Mouse (Mus musculus) lung, embryonic 16.5 days (tissue): ENCODE measurements around the gene Cenpn. TPM values are rescaled to one million over a fixed set of nuclear protein-coding genes. Genes with fewer than 3 reads are reported as not detected.

ENCODE experiments used
- ATAC-seq: fragments of 200-750 bp; cut with Nextera tagmentation; 2 replicates; pipeline ENCODE4 v1.8.0; 2017; ENCODE audit warnings: low read depth, mild to moderate bottlenecking, moderate library complexity
- H3K27ac ChIP-seq: fragments of 300-500 bp; sonication (generic); 2 replicates; pipeline ENCODE4 v1.5.1; 2014; ENCODE audit warnings: mild to moderate bottlenecking, control low read depth, low read length
- H3K27me3 ChIP-seq: fragments of 300-500 bp; sonication (generic); 2 replicates; pipeline ENCODE4 v1.6.1; 2014; ENCODE audit warnings: low read depth, low read length, mixed read lengths; ENCODE audit not compliant: control insufficient read depth, insufficient read depth
- H3K36me3 ChIP-seq: fragments of 300-500 bp; sonication (generic); 2 replicates; pipeline ENCODE4 v1.6.1; 2014; ENCODE audit warnings: low read length; ENCODE audit not compliant: control insufficient read depth, insufficient read depth
- H3K4me1 ChIP-seq: fragments of 300-500 bp; sonication (generic); replicated peaks from 2 replicates; pipeline ENCODE4 v1.6.1; 2014; ENCODE audit warnings: low read length, mixed read lengths; ENCODE audit not compliant: control insufficient read depth, insufficient read depth
- H3K4me2 ChIP-seq: fragments of 300-500 bp; sonication (generic); 2 replicates; pipeline ENCODE4 v1.6.1; 2014; ENCODE audit warnings: low read depth, low read length, control low read depth
- H3K4me3 ChIP-seq: fragments of 300-500 bp; sonication (generic); 2 replicates; pipeline ENCODE4 v1.5.1; 2014; ENCODE audit warnings: mild to moderate bottlenecking, low read length, control low read depth
- H3K9ac ChIP-seq: fragments of 300-500 bp; sonication (generic); 2 replicates; pipeline ENCODE4 v1.6.1; 2014; ENCODE audit warnings: low read length, control low read depth
- H3K9me3 ChIP-seq: fragments of 300-500 bp; sonication (generic); 2 replicates; pipeline ENCODE4 v1.6.1; 2016; ENCODE audit warnings: low read length; ENCODE audit not compliant: control insufficient read depth
- WGBS: fragments of 180-500 bp; shearing (Covaris S2); extraction: QIAGEN DNeasy Blood & Tissue Kit; methylation state at CpG from one replicate; pipeline ENCODE4 v1.1.7; 2014; 5-methylcytosine and 5-hydroxymethylcytosine counted together
- polyA plus RNA-seq: library from polyadenylated mRNA; unstranded; fragments of >200 nt; fragmentation: Nextera tagmentation; extraction: Ambion mirVana; gene quantifications from 2 replicates; pipeline ENCODE4 v1.2.1, GENCODE M21; 2015

Cenpn gene
- polyA plus RNA-seq, 1 experiment from 2014 or later = 44.8 TPM

- no peak overlapping the region for H3K27ac ChIP-seq
- H3K27me3 ChIP-seq = no peaks in the 10 kb centered on the region
- H3K9me3 ChIP-seq = no peaks in the 10 kb centered on the region
- H3K4me3 ChIP-seq = no peak overlapping the region
- ATAC-seq = no peak
- whole genome bisulfite sequencing = 80% methylated on average over 9 of the region's 9 CpGs
- peaks cover 31% of the 10 kb centered on the region for H3K4me1 ChIP-seq
- H3K4me2 ChIP-seq = no peak overlapping the region
- no peak overlapping the region; the same call in 1 of the 2 replicates for H3K9ac ChIP-seq
- no peaks in the 10 kb centered on the region for H3K36me3 ChIP-seq
These were observed 23.8 kb downstream of the Cenpn start for GRCm38 (mm10) chr8:116945169-116945910.

DNA sequence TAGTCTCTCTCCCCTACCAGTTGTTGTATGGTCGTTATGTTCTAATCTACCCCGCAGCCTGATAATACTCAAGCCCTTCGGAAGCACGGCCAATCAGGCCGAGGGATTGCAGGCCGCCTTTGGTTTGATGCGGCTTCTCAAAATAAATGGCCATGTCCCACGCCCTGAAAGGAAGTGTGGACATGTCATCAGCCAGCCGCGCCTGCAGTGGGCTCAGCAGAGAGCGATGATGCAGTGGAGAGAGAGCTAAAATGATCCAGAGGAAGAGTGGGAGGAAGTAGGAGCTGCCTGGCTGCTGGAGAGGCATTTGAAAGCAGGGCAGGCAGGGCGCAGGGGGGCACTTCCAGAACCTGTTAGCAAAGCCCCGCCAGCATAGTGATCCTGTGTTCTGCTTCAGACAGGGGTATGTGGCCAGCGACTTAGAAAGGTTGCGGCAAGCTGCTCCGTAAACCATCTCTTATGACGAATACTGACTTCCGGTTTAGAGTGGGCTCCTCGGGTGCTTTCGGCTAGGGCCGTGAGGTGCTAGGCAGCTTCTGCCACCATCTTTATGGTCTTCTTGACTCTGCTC, 24.8 kb downstream of the Cenpn start:
- no peak overlapping the region for H3K9ac ChIP-seq
- H3K4me1 ChIP-seq = peaks cover 36% of the 10 kb centered on the region
- H3K4me2 ChIP-seq = peak overlapping the region; percentile 35
- H3K36me3 ChIP-seq = no peaks in the 10 kb centered on the region
- no peaks in the 10 kb centered on the region for H3K9me3 ChIP-seq
- H3K27ac ChIP-seq = peak overlapping the region; percentile 33; the same call in 1 of the 2 replicates
- ATAC-seq = no peak
- peak overlapping the region; percentile 0; the same call in 1 of the 2 replicates for H3K4me3 ChIP-seq
- H3K27me3 ChIP-seq = no peaks in the 10 kb centered on the region
- WGBS = 56% methylated on average over 21 of the region's 21 CpGs

DNA sequence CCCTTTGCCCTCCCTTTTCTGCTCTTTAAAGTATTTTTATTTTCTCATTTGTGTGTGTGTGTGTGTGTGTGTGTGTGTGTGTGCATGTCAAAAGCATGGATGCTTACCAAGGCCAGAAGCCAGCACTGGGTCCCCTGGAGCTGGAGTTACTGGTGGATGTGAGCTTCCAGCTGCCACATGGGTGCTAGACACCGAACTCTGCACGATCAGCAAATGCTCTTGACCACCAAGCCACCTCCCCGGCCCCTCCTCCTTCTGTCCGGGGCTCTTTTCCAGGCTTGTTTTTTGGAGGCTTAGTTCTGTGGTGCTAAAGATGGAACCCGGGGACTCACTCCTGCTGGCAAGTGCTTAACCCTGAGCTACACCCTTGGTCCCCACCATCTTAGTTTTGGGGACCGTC, 25.3 kb downstream of the Cenpn start:
- Histone ChIP-seq H3K9ac (no peak overlapping the region), H3K27ac (peak overlapping the region; percentile 33; the same call in 1 of the 2 replicates), H3K9me3 (no peaks in the 10 kb centered on the region), H3K27me3 (no peaks in the 10 kb centered on the region), H3K4me2 (peak overlapping the region; percentile 35), H3K36me3 (no peaks in the 10 kb centered on the region), H3K4me3 (0 out of 2 replicates have a peak overlapping the region, but pooled peaks have one; percentile 0), H3K4me1 (peaks cover 38% of the 10 kb centered on the region)
- no peak for ATAC-seq
- 70% methylated on average over 6 of the region's 6 CpGs for WGBS

DNA sequence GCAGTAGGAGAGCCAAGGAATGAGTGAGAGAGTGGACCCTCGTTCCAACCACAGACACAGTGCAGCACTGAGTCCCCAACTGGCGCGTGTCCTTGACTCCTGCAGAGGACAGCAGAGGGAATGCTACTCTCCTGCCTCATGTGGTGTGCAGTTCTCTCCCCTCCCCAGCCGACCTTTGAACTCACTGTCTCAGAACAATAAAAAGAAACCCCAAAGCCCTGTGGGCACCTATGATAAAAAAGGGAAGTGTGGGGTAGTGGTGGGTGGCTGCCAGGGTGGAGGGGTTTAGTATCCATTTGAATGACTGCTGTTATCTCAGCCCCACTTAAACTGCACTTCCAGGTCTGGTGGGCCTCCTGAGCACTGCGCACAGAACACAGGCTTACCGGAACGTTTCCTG, 26.1 kb downstream of the Cenpn start:
- H3K4me2 ChIP-seq = no peak overlapping the region
- H3K36me3 ChIP-seq = no peaks in the 10 kb centered on the region
- no peaks in the 10 kb centered on the region for H3K27me3 ChIP-seq
- H3K9me3 ChIP-seq = no peaks in the 10 kb centered on the region
- peak overlapping the region; percentile 36 for H3K27ac ChIP-seq
- H3K9ac ChIP-seq = no peak overlapping the region
- H3K4me1 ChIP-seq = peaks cover 42% of the 10 kb centered on the region
- H3K4me3 ChIP-seq = no peak overlapping the region
- 72% methylated on average over 7 of the region's 7 CpGs for WGBS
- ATAC-seq = no peak

DNA sequence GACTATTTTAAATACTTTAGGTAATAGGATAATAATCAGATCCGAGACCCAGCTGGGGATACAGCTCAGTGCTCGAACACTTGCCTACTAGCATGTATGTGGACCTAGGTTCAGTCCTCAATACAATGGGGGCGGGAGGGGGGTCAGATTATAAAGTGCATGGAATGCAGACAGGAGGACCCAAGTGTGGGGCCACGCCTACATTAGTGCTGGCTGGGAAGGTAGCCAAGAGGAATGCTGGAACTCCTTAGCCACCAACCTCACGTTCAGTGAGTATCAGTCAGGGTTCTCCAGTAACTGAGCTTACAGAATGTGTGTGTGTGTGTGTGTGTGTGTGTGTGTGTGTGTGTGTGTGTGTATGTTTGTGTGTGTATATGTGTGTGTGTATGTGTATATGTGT, 29.8 kb downstream of the Cenpn start:
- Histone ChIP-seq H3K4me2 (no peak overlapping the region), H3K4me3 (no peak overlapping the region), H3K27me3 (no peaks in the 10 kb centered on the region), H3K4me1 (peaks cover 20% of the 10 kb centered on the region), H3K27ac (peak overlapping the region; percentile 90), H3K36me3 (peaks cover 23% of the 10 kb centered on the region), H3K9ac (no peak overlapping the region), H3K9me3 (no peaks in the 10 kb centered on the region)
- 35% methylated on average over 5 of the region's 5 CpGs for WGBS
- peak; percentile 90 for ATAC-seq

DNA sequence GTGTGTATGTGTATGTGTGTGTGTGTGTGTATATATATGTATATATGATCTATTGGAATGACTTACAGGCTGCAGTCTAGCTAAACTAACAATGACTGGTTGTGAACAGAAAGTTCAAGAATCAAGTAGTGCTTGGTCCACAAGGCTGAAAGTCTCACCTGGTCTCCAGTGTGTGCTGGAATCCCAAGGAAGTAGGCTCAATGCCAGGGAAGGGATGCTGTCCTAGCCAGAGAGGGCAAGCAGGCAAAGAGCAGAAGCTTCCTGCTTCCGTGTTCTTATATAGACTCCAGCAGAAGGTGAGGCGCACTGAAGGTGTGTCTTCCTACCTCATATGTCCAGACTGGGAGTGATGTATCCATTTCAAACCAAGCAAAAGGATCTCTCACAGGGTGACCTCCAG, 30.2 kb downstream of the Cenpn start:
- 75% methylated on average over 2 of the region's 2 CpGs for WGBS
- Histone ChIP-seq H3K9me3 (no peaks in the 10 kb centered on the region), H3K9ac (no peak overlapping the region), H3K27me3 (no peaks in the 10 kb centered on the region), H3K4me3 (no peak overlapping the region), H3K4me2 (no peak overlapping the region), H3K4me1 (peaks cover 16% of the 10 kb centered on the region), H3K36me3 (peaks cover 26% of the 10 kb centered on the region), H3K27ac (peak overlapping the region; percentile 90)
- peak; percentile 75 for ATAC-seq

DNA sequence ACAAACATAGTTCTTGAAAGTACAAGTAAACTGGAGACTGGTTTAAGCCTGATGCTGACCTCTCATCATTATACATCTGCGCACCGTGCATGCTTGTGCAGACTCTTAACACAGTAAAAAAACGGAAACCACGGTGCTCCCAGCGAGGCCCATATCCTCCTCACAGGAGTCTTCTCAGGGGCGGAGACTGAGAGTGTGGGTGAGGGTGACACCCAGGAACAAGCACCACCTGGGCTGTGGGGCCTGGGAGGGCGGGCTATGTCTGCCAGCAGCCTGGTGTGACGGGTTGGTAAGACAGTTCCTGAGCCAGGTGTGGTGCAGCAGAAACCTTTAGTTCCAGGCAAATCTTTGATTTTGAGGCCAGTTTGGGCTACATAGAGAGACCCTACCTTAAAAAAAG, 30.9 kb downstream of the Cenpn start:
- H3K9ac ChIP-seq = no peak overlapping the region
- H3K9me3 ChIP-seq = no peaks in the 10 kb centered on the region
- peaks cover 13% of the 10 kb centered on the region for H3K4me1 ChIP-seq
- no peak overlapping the region for H3K4me3 ChIP-seq
- no peak overlapping the region for H3K4me2 ChIP-seq
- WGBS = 71% methylated on average over 8 of the region's 8 CpGs
- peak; percentile 31; the same call in 1 of the 2 replicates for ATAC-seq
- no peaks in the 10 kb centered on the region for H3K27me3 ChIP-seq
- peak overlapping the region; percentile 90 for H3K27ac ChIP-seq
- H3K36me3 ChIP-seq = peaks cover 30% of the 10 kb centered on the region

GRCm38 (mm10) chr8:116954415-116954814, 32.9 kb downstream of the Cenpn start:
- Histone ChIP-seq H3K36me3 (peaks cover 38% of the 10 kb centered on the region), H3K4me3 (no peak overlapping the region), H3K27me3 (no peaks in the 10 kb centered on the region), H3K9me3 (no peaks in the 10 kb centered on the region), H3K4me2 (no peak overlapping the region), H3K9ac (no peak overlapping the region), H3K4me1 (peaks cover 11% of the 10 kb centered on the region), H3K27ac (no peak overlapping the region)
- ATAC-seq = no peak
- 90% methylated on average over 9 of the region's 9 CpGs for WGBS

DNA sequence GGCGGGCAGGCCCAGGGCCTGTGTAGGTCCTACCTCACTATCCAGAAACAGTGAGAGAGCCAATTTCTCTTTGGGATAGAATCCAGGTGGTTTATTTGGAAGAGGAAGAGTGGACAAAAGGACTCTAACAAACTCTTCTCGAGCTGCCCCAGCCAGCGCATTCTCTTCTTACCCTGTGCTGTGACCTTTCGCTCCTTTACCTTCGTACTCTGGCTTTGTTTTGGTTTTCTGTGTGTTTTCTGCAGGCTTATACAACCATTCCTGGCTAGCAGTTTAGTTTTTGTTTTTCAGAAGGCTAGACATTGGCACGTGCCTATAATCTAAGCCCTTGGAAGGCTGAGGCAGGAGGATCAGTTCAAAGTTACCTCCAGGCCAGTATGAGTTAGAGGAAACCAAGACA, 48.0 kb downstream of the Cenpn start:
- no peaks in the 10 kb centered on the region for H3K9me3 ChIP-seq
- no peak overlapping the region for H3K27ac ChIP-seq
- no peaks in the 10 kb centered on the region for H3K27me3 ChIP-seq
- no peak overlapping the region for H3K4me3 ChIP-seq
- no peak overlapping the region for H3K4me2 ChIP-seq
- H3K9ac ChIP-seq = no peak overlapping the region
- WGBS = 77% methylated on average over 6 of the region's 6 CpGs
- no peaks in the 10 kb centered on the region for H3K36me3 ChIP-seq
- H3K4me1 ChIP-seq = no peaks in the 10 kb centered on the region
- ATAC-seq = no peak
